Mouse (Mus musculus) midbrain, embryonic 12.5 days (tissue): ENCODE measurements around the gene Neurog1. TPM values are rescaled to one million over a fixed set of nuclear protein-coding genes. Genes with fewer than 3 reads are reported as not detected.
A peak's percentile ranks its signal among the peaks of the same experiment; 100 is the strongest.

ENCODE experiments used
- ATAC-seq: fragments of 200-750 bp; cut with Nextera tagmentation; 2 replicates; pipeline ENCODE4 v1.8.0; 2017; ENCODE audit warnings: low read depth, moderate TSS enrichment, moderate library complexity; ENCODE audit not compliant: low FRiP score
- H3K27ac ChIP-seq: fragments of 300-500 bp; sonication (generic); replicated peaks from 2 replicates; pipeline ENCODE4 v1.5.1; 2016; ENCODE audit warnings: mild to moderate bottlenecking
- H3K27me3 ChIP-seq: fragments of 300-500 bp; sonication (generic); 2 replicates; pipeline ENCODE4 v1.6.1; 2016; ENCODE audit warnings: mild to moderate bottlenecking
- H3K36me3 ChIP-seq: fragments of 300-500 bp; sonication (generic); 2 replicates; pipeline ENCODE4 v1.6.1; 2016
- H3K4me1 ChIP-seq: fragments of 300-500 bp; sonication (generic); 2 replicates; pipeline ENCODE4 v1.6.1; 2016
- H3K4me2 ChIP-seq: fragments of 300-500 bp; sonication (generic); replicated peaks from 2 replicates; pipeline ENCODE4 v1.6.1; 2016; ENCODE audit warnings: mild to moderate bottlenecking, moderate library complexity
- H3K4me3 ChIP-seq: fragments of 300-500 bp; sonication (generic); 2 replicates; pipeline ENCODE4 v1.5.1; 2016; ENCODE audit warnings: mild to moderate bottlenecking
- H3K9ac ChIP-seq: fragments of 300-500 bp; sonication (generic); replicated peaks from 2 replicates; pipeline ENCODE4 v1.6.1; 2016; ENCODE audit warnings: mild to moderate bottlenecking, moderate library complexity
- H3K9me3 ChIP-seq: fragments of 300-500 bp; sonication (generic); 2 replicates; pipeline ENCODE4 v1.6.1; 2016; ENCODE audit warnings: mild to moderate bottlenecking
- WGBS: fragments of 180-500 bp; shearing (Covaris S2); methylation state at CpG from one replicate; pipeline ENCODE4 v1.1.7; 2016; 5-methylcytosine and 5-hydroxymethylcytosine counted together
- polyA plus RNA-seq: library from polyadenylated mRNA; unstranded; fragments of >200 nt; fragmentation: Nextera tagmentation; extraction: Ambion mirVana; gene quantifications from 2 replicates; pipeline ENCODE4 v1.2.1, GENCODE M21; 2016

The Neurog1 gene
- polyA plus RNA-seq, 1 experiment from 2014 or later: 38.0 TPM

DNA sequence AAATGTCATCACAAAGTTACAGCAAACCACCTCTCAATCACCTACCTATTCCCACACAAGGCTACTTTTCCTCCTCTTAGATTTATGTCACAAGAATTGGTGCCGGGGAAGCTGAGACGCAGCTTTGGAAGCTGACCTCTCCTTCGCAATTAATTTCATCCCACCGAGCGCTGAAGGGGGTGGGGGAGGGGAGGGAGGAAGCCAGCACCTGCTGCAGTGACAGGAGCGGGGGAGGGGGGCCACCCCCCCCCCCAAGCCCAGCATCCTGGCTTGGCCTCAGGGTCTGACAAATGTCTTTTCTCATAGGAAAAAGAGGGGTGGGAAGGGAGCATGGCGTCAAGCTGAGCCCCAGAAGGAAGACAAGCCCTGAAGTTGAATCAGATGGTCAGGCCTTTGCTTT lies 23.2 kb downstream of the Neurog1 start:
- Histone ChIP-seq H3K4me2 (peak overlapping the region; percentile 9; the same call in 1 of the 2 replicates), H3K4me1 (peaks cover 38% of the 10 kb centered on the region), H3K27me3 (peaks cover 93% of the 10 kb centered on the region), H3K9me3 (no peaks in the 10 kb centered on the region), H3K27ac (no peak overlapping the region), H3K36me3 (no peaks in the 10 kb centered on the region), H3K4me3 (no peak overlapping the region), H3K9ac (no peak overlapping the region)
- 0% methylated on average over 7 of the region's 7 CpGs for WGBS
- 0 out of 2 replicates have a peak, but pooled peaks have one; percentile 16 for ATAC-seq

DNA sequence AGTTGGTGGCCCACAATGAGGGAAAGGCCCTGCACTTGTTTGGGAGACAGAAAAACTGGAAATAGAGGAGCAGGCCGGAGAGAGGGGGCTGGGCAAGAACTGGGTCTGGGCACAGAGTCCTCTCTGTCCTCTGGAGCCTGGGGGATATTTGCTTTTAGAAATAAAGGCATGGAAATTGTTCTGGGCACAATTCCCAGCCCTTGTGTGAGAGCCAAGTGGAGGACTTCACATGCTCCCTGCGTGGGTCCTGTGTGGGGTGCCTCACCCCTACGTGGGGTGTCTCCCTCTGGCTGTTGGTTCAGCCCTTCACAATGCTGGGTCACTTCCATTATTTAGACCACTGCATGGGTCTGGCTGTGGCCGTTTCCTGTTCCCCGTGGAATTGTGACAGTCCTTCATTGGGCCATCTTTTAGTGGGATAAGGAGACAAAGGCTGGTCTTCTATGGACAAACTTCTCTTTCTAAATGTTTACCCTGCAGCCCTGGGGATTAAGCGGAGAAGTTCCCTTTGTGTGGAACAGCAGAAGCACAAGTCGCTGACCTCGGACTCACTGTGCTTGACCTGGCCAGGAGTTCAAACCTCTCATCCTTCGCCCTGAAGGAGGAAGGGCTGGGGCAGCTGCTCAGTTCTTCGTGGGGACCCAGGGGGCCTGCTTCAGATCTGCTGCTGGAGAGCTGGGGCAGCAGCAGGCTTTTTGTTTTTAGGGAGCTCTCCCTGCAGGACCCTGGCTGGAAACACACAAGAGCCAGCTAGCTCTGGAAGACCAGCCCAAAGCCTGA lies 25.6 kb downstream of the Neurog1 start:
- no peaks in the 10 kb centered on the region for H3K36me3 ChIP-seq
- H3K4me3 ChIP-seq: no peak overlapping the region
- H3K27me3 ChIP-seq: peaks cover 94% of the 10 kb centered on the region
- H3K27ac ChIP-seq: no peak overlapping the region
- H3K9me3 ChIP-seq: no peaks in the 10 kb centered on the region
- 12% methylated on average over 10 of the region's 10 CpGs for WGBS
- no peak overlapping the region for H3K9ac ChIP-seq
- H3K4me1 ChIP-seq: peaks cover 61% of the 10 kb centered on the region
- no peak for ATAC-seq
- no peak overlapping the region for H3K4me2 ChIP-seq

- H3K36me3 ChIP-seq: no peaks in the 10 kb centered on the region
- 0 out of 2 replicates have a peak overlapping the region, but pooled peaks have one; percentile 15 for H3K27ac ChIP-seq
- no peaks in the 10 kb centered on the region for H3K9me3 ChIP-seq
- H3K4me3 ChIP-seq: no peak overlapping the region
- no peak for ATAC-seq
- H3K4me1 ChIP-seq: peaks cover 52% of the 10 kb centered on the region
- H3K9ac ChIP-seq: no peak overlapping the region
- 2% methylated on average over 21 of the region's 21 CpGs for WGBS
- peaks cover 84% of the 10 kb centered on the region for H3K27me3 ChIP-seq
- H3K4me2 ChIP-seq: peak overlapping the region; percentile 27; the same call in 1 of the 2 replicates
These were observed 28.3 kb downstream of the Neurog1 start for GRCm38 (mm10) chr13:56223625-56224024.

- under 1% methylated on average over 4 of the region's 4 CpGs for WGBS
- Histone ChIP-seq H3K9me3 (no peaks in the 10 kb centered on the region), H3K4me3 (no peak overlapping the region), H3K4me2 (peak overlapping the region; percentile 67), H3K4me1 (peaks cover 44% of the 10 kb centered on the region), H3K27ac (peak overlapping the region; percentile 95; the same call in 1 of the 2 replicates), H3K36me3 (no peaks in the 10 kb centered on the region), H3K27me3 (peaks cover 84% of the 10 kb centered on the region), H3K9ac (no peak overlapping the region)
- ATAC-seq: no peak
These were observed 29.1 kb downstream of the Neurog1 start for GRCm38 (mm10) chr13:56222849-56223246.

DNA sequence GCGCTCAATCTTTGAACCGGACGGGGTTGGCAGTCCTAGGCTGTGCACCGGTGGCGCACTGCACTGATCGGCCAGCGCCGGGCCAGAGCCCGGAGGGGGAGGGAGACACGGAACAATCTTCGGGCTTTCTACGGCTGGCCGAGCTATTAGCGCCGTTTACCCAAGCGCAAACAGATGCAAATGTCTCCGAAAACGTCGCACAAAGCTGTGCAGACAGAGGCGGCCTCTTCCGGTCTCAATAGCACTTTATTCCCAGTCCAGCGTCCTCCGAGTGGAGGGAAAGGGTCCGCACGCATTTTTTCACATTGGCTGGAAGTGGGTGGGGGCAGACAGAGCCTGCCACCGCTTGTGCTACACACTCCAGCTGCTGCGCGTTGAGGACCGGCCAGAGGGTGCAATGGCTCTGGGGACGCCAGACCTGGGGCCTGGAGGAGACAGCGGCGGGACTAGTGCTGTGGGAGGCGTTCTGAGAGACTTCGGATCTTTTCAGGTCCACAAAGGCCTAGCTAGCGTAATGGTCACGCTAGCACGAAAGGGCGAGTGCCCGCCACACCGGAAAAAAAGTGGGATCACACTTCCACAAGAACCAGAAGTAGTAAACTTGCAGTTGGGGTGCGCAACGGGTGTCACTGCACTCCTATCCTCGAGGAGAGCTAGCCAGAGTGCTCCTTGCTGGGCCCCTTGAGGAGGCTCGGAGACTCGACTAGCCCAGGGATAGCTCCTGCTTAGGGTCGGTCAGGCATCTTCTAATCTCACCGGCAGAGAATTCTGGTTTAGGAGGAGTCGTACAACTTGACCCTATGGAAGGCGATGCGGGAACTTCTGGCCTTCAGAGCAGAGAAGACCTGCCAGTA lies 29.7 kb downstream of the Neurog1 start:
- peak overlapping the region; percentile 36 for H3K4me3 ChIP-seq
- no peaks in the 10 kb centered on the region for H3K36me3 ChIP-seq
- H3K4me2 ChIP-seq: peak overlapping the region; percentile 67
- H3K27me3 ChIP-seq: peaks cover 82% of the 10 kb centered on the region
- H3K27ac ChIP-seq: peak overlapping the region; percentile 95
- WGBS: 1% methylated on average over 50 of the region's 50 CpGs
- H3K4me1 ChIP-seq: peaks cover 44% of the 10 kb centered on the region
- no peaks in the 10 kb centered on the region for H3K9me3 ChIP-seq
- peak overlapping the region; percentile 46; the same call in 1 of the 2 replicates for H3K9ac ChIP-seq
- ATAC-seq: peak; percentile 82

DNA sequence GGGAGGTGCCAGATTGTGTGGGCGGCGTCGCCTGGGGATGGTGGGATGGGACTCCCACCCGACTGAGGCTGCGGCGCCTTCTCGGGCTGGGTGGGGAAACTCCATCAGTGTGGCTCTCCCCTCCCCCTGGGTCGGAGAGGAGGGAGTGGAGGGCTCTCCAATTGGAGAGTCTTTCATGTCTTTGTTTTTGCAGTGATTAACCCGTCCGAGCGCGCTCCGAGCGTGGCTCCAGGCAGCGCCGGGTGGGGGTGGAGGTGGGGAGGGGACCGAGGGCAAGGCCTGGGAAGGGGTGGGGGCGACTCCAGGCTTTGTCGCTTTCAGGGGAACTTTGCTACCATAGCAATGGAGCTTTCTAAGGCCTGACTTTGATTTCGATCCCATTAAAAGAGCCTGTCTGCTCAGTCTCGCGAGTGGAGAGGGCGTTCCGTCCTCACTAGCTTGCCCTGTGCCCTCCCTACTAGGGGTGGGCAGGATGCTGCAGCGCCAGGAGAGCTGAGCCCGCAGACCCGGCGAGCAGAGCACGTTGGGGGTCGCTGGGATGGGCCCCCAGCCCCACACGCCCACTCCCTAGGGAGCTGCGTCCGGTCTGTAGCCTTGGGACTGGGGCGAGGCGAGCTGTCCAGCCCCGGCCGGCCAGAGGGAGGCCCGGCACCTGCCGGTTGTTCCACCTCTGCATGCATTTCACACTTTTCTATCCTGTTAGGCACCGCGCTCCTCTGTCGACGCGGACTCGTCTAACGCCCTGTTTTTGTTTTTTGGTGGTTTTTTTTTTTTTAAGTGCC lies 30.6 kb downstream of the Neurog1 start:
- Histone ChIP-seq H3K36me3 (no peaks in the 10 kb centered on the region), H3K9ac (peak overlapping the region; percentile 50), H3K27ac (peak overlapping the region; percentile 95), H3K9me3 (no peaks in the 10 kb centered on the region), H3K4me1 (peaks cover 47% of the 10 kb centered on the region), H3K4me3 (peak overlapping the region; percentile 36), H3K27me3 (peaks cover 82% of the 10 kb centered on the region), H3K4me2 (peak overlapping the region; percentile 67)
- under 1% methylated on average over 46 of the region's 46 CpGs for WGBS
- ATAC-seq: peak; percentile 86

DNA sequence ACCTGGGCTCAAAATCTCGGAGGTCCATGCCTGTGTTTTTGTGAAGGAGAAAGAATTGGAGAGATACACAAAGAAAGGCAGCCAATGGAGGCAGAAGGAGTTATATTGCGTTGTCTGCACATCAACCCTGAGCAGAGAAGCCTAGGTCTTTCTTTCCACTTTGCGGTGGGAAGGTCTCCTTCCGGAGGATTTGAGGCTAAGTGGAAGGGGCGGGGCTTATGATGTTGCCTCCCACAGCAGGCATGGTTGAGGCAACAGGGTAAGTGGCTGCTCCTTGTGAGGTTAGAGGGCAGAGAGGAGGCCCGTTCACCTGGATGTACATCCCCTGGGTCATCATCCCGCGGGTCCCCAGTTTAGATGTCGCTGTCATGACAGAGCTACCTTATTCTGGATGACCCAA lies 32.7 kb downstream of the Neurog1 start:
- no peaks in the 10 kb centered on the region for H3K36me3 ChIP-seq
- H3K9ac ChIP-seq: no peak overlapping the region
- H3K4me1 ChIP-seq: peaks cover 63% of the 10 kb centered on the region
- no peak overlapping the region for H3K4me3 ChIP-seq
- no peak overlapping the region for H3K27ac ChIP-seq
- peaks cover 83% of the 10 kb centered on the region for H3K27me3 ChIP-seq
- no peaks in the 10 kb centered on the region for H3K9me3 ChIP-seq
- H3K4me2 ChIP-seq: no peak overlapping the region
- no peak for ATAC-seq
- 65% methylated on average over 9 of the region's 9 CpGs for WGBS

- Histone ChIP-seq H3K4me2 (0 out of 2 replicates have a peak overlapping the region, but pooled peaks have one; percentile 3), H3K36me3 (no peaks in the 10 kb centered on the region), H3K9ac (no peak overlapping the region; the same call in 1 of the 2 replicates), H3K4me3 (no peak overlapping the region), H3K4me1 (peaks cover 33% of the 10 kb centered on the region), H3K27me3 (peaks cover 88% of the 10 kb centered on the region), H3K9me3 (peaks cover 4% of the 10 kb centered on the region), H3K27ac (peak overlapping the region; percentile 46; the same call in 1 of the 2 replicates)
- WGBS: 1% methylated on average over 4 of the region's 4 CpGs
- no peak for ATAC-seq
These were observed 35.9 kb downstream of the Neurog1 start for GRCm38 (mm10) chr13:56216090-56216489.

GRCm38 (mm10) chr13:56214633-56215032 lies 37.3 kb downstream of the Neurog1 start:
- Histone ChIP-seq H3K27me3 (peaks cover 96% of the 10 kb centered on the region), H3K9ac (no peak overlapping the region), H3K9me3 (peaks cover 11% of the 10 kb centered on the region), H3K4me1 (peaks cover 30% of the 10 kb centered on the region), H3K4me2 (no peak overlapping the region), H3K4me3 (no peak overlapping the region), H3K36me3 (no peaks in the 10 kb centered on the region), H3K27ac (peak overlapping the region; percentile 35)
- no peak for ATAC-seq
- WGBS: 6% methylated on average over 5 of the region's 5 CpGs

GRCm38 (mm10) chr13:56209067-56209411 lies 42.9 kb downstream of the Neurog1 start:
- Histone ChIP-seq H3K36me3 (no peaks in the 10 kb centered on the region), H3K9ac (no peak overlapping the region), H3K4me1 (peaks cover 20% of the 10 kb centered on the region), H3K9me3 (peaks cover 11% of the 10 kb centered on the region), H3K27me3 (peaks cover 82% of the 10 kb centered on the region), H3K27ac (peak overlapping the region; percentile 86), H3K4me3 (no peak overlapping the region), H3K4me2 (peak overlapping the region; percentile 43)
- WGBS: 7% methylated on average over 8 of the region's 8 CpGs
- no peak; the same call in 1 of the 2 replicates for ATAC-seq

GRCm38 (mm10) chr13:56208225-56209066 lies 43.5 kb downstream of the Neurog1 start:
- peak; percentile 95 for ATAC-seq
- 2% methylated on average over 35 of the region's 35 CpGs for WGBS
- Histone ChIP-seq H3K36me3 (no peaks in the 10 kb centered on the region), H3K4me2 (peak overlapping the region; percentile 43), H3K27ac (peak overlapping the region; percentile 86), H3K9ac (no peak overlapping the region), H3K4me1 (peaks cover 20% of the 10 kb centered on the region), H3K27me3 (peaks cover 78% of the 10 kb centered on the region), H3K4me3 (no peak overlapping the region), H3K9me3 (peaks cover 11% of the 10 kb centered on the region)
